ENCODE assay signal across 21 mouse cellular contexts in genomic region chr8:58086733-58087132, GRCm38 (mm10).
DNase-seq lines count a peak whose midpoint lies in the region; ATAC-seq and TF ChIP-seq lines count a peak whose summit lies in the region.
"Had no signal": no experiment of that assay in that cellular context is flagged by ENCODE, and none has a peak within 500 bp of the region (broad histone marks: within the 10 kb centered on the region; RNA-seq: fewer than 3 reads in every experiment).

No protein-coding gene starts in this region.

- H3K36me3 ChIP-seq in forebrain, embryonic 15.5 days = no peaks in the 10 kb centered on the region
- no peaks in the 10 kb centered on the region for H3K36me3 ChIP-seq in hindbrain, embryonic 12.5 days
- H3K36me3 ChIP-seq: embryonic facial prominence, embryonic 13.5 days; heart, embryonic 15.5 days; hindbrain, embryonic 10.5 days; hindbrain, embryonic 15.5 days had no signal

- 0 out of 2 replicates have a peak, but pooled peaks cover 5% of the 10 kb centered on the region for H3K4me1 ChIP-seq in forebrain, embryonic 15.5 days
- no peaks in the 10 kb centered on the region for H3K4me1 ChIP-seq in hindbrain, embryonic 12.5 days
- H3K4me1 ChIP-seq: embryonic facial prominence, embryonic 13.5 days; heart, embryonic 15.5 days; hindbrain, embryonic 10.5 days; hindbrain, embryonic 15.5 days had no signal

- H3K4me3 ChIP-seq in forebrain, embryonic 15.5 days = no peak overlapping the region
- H3K4me3 ChIP-seq in hindbrain, embryonic 12.5 days = no peak overlapping the region
- H3K4me3 ChIP-seq: embryonic facial prominence, embryonic 13.5 days; heart, adult 2 months; heart, embryonic 15.5 days; hindbrain, embryonic 10.5 days; hindbrain, embryonic 15.5 days had no signal

- intact Hi-C loops in heart, postnatal 36 days (cut with DNase I) = no loop called here

- 8% methylated on average over 4 of the region's 4 CpGs for WGBS in forebrain, embryonic 15.5 days
- 82% methylated on average over 4 of the region's 4 CpGs for WGBS in hindbrain, embryonic 12.5 days

- no peak overlapping the region for H3K4me2 ChIP-seq in forebrain, embryonic 15.5 days (replicated peaks)
- H3K4me2 ChIP-seq in hindbrain, embryonic 12.5 days (replicated peaks) = no peak overlapping the region
- H3K4me2 ChIP-seq: embryonic facial prominence, embryonic 13.5 days; heart, embryonic 11.5 days; heart, embryonic 15.5 days; hindbrain, embryonic 15.5 days had no signal

- peak; percentile 46; the same call in 1 of the 2 replicates for ATAC-seq in forebrain, embryonic 15.5 days (replicated peaks)
- no peak for ATAC-seq in hindbrain, embryonic 12.5 days (ENCODE audit: low FRiP score)
- ATAC-seq: intestine, embryonic 16.5 days had no signal

- H3K27me3 ChIP-seq in forebrain, embryonic 15.5 days = no peaks in the 10 kb centered on the region
- no peaks in the 10 kb centered on the region for H3K27me3 ChIP-seq in hindbrain, embryonic 12.5 days
- H3K27me3 ChIP-seq: embryonic facial prominence, embryonic 13.5 days; heart, embryonic 15.5 days; hindbrain, embryonic 15.5 days had no signal

- no peaks in the 10 kb centered on the region for H3K9me3 ChIP-seq in forebrain, embryonic 15.5 days
- no peaks in the 10 kb centered on the region for H3K9me3 ChIP-seq in hindbrain, embryonic 12.5 days (replicated peaks)
- H3K9me3 ChIP-seq: embryonic facial prominence, embryonic 13.5 days; heart, embryonic 15.5 days; hindbrain, embryonic 10.5 days; hindbrain, embryonic 15.5 days had no signal

- no peak overlapping the region for H3K27ac ChIP-seq in forebrain, embryonic 15.5 days (replicated peaks)
- no peak overlapping the region for H3K27ac ChIP-seq in hindbrain, embryonic 12.5 days
- H3K27ac ChIP-seq: embryonic facial prominence, embryonic 13.5 days; heart, adult 2 months; heart, embryonic 15.5 days; hindbrain, embryonic 10.5 days; hindbrain, embryonic 15.5 days had no signal

- peak; percentile 22 for DNase-seq in heart, adult 11 months
- DNase-seq in heart, postnatal 36 days = no peak
- peak; percentile 43 for DNase-seq in brain, adult 2 months (ENCODE audit: low read depth, low spot score)
- peak; percentile 74 for DNase-seq in brain, embryonic 14.5 days (ENCODE audit: low read depth)
- no peak for DNase-seq in urinary bladder, adult 2 months (ENCODE audit: low spot score)
- no peak for DNase-seq in left cerebral cortex, adult 9 months (ENCODE audit: low spot score in 2 of 2)
- DNase-seq: adrenal gland, adult 2 months; adrenal gland, postnatal 25 days; cerebellum, adult 11 months; cerebellum, adult 8-10 months; cerebellum, postnatal 14 days; heart, adult 2 months; heart, postnatal 14 days had no signal

- TF ChIP-seq POLR2A in brain, embryonic 14.5 days (IDR thresholded peaks at IDR 0.05; ENCODE audit: borderline replicate concordance, extremely low read depth, insufficient read depth, insufficient read length, poor library complexity, severe bottlenecking) = no peak

- no peak overlapping the region for H3K9ac ChIP-seq in forebrain, embryonic 15.5 days (replicated peaks)
- H3K9ac ChIP-seq in hindbrain, embryonic 12.5 days = no peak overlapping the region
- H3K9ac ChIP-seq: embryonic facial prominence, embryonic 13.5 days; heart, embryonic 15.5 days; hindbrain, embryonic 15.5 days had no signal

- TF ChIP-seq CTCF in brain, embryonic 14.5 days (IDR thresholded peaks at IDR 0.05; ENCODE audit: borderline replicate concordance, extremely low read depth, insufficient read depth, insufficient read length) = no peak

Comparison
In these comparisons a context has a peak if more than half of its experiments do, and no peak if none do; other contexts are left out.
1. DNase-seq: peak in heart, adult 11 months (single experiment), brain, adult 2 months (single experiment) and brain, embryonic 14.5 days (single experiment); none in heart, postnatal 36 days (0 of 2), urinary bladder, adult 2 months (single experiment) and left cerebral cortex, adult 9 months (0 of 2).